Mouse (Mus musculus): ENCODE data around the gene Rbbp4.

Rbbp4 gene

DNA sequence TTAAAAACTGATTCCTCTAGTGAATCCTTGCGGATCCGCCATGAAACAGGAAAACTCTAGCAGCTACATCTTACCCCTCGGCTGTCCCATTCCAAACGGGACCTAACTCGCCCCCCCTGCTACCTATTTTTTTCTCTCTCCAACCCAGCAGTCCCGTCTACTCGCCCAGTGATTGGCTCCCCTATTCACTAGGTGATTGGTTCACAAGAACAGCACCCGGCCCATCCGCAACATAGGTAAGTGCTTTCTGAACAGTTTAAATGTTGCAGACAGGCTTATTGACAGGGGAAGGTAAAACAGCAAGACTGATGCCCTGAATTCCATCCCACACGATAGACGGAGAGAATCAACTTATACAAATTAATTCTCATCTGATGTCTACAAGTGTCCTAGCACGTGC lies 18.0 kb upstream of the Rbbp4 start:
- DNase-seq (ENCODE audit: extremely low read depth, low read depth) = no peak

DNA sequence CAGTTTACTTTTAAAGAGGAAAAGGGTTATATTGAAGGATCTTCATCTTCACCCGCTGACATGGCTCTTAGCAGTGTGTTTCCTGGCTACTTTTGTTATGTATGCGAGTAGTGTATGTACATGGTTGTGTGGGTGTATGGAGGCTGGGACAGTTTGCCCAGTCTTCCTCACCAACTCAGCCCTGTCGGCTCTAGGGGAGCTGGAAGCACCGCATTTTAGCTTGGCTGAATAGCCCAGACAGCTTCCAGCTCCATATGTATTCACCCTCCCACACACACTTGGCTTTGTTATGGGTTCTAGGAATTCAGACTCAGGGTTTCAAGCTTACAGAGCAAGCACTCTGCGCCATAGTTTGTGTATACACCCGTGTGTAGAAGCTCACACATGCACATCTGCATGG lies 15.9 kb upstream of the Rbbp4 start:
- no peak for DNase-seq (ENCODE audit: extremely low read depth, low read depth)

DNA sequence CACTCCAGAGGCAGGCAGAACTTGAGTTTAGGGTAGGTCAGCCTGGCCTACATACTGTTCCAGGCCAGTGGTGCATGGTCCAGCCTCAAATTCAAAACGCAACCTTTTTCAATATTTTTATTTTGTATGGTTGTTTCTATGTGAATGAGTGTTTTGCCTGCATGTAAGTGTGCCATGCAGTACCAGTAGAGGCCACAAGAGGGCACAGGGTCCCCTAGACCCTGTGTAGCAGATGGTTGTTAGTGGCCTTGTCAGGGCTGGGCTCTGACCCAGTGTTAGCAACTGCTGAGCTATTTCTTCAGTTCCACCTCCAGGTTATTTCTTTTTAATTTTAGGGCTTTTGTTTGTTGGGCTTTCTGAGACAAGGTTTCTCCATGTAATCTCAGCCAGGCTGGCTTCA lies 15.5 kb upstream of the Rbbp4 start:
- DNase-seq (ENCODE audit: extremely low read depth, low read depth) = peak; percentile 55

DNA sequence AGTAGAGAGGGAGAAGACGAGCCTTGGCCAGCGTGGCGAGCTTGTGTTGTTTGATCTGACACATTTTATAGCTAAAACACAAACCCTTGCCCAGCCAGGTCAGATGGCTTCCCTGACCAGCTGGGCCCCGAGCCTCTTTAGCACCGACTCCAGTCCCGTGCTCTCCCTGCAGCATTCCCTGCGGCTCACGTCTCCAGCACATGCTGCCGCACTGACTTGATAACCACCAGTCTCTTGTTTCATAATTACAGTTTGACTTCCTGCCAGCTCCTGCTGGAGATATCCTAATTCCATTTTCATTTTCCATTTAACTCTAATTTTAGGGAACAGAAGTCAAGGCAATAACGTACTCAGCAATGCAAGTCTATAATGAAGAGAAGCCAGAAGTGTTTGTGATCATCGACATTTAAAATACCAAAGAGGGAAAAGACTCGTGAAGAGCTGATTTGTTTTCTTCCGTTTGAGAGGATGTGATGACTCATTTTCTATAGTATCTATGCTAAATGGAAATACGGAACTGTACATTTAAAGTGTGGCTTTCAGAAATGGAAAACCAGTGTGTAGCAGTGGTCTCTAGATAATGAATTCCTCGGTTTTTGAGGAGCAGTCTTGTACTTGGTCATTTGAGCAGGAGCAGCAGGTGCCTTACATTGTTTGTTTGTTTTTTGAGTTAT lies 11.4 kb upstream of the Rbbp4 start:
- peak; percentile 43 for DNase-seq (ENCODE audit: extremely low read depth, low read depth)

DNA sequence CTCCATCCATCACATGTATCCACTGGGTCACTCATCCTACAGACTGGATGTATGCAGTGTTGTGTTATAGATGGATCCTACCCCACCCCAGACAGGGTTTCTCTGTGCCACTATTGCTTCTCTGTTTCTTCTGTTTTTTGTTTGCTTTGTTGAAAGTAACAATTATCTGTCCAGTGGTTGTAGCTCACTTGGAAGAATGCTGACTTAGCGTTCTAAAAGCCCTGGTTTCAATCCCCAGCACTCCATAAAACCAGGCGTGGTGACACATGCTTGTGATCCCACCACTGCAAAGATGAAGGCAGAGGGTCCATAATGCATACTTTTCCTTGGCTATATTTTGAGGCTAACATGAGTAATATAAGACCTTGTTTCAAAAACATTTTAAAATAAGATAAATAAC lies 7.5 kb upstream of the Rbbp4 start:
- DNase-seq (ENCODE audit: extremely low read depth, low read depth) = no peak

DNA sequence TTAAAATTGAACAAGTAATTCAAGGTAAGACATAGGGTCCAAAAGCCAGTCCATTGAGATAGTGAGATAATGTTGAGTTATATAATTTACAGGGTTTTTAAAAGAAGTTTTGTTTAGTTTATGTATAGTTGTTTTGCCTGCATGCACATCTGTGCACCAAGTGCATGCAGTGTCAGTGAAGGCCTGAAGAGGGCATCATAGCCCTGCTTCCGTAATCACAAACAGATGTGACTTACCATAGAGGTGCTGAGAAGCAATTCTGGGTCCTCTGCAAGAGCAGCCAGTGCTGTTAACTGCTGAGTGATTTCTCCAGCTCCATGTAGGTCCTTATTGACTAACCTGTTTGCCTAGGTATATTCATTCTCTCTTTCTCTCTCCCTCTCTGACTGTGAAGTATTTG lies 6.7 kb upstream of the Rbbp4 start:
- DNase-seq (ENCODE audit: extremely low read depth, low read depth) = peak; percentile 12

DNA sequence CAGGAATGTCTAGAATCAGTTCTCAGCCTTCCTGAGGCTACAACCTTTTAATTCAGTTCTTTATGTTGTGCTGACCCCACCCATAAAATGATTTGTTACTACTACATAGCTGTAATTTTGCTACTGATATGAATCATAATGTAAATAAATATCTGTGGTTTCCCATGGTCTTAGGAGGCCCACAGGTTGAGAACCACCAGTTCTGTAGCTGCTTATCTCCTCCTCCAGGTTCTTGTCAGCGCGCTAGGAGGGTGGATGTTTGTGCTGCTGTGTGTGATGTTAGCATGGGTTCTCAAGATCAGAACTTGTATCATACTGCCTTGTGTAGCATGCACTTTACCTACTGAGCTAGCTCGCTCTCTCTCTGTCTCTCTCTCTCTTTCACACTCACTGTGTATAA lies 4.6 kb upstream of the Rbbp4 start:
- DNase-seq (ENCODE audit: extremely low read depth, low read depth) = peak; percentile 29

DNA sequence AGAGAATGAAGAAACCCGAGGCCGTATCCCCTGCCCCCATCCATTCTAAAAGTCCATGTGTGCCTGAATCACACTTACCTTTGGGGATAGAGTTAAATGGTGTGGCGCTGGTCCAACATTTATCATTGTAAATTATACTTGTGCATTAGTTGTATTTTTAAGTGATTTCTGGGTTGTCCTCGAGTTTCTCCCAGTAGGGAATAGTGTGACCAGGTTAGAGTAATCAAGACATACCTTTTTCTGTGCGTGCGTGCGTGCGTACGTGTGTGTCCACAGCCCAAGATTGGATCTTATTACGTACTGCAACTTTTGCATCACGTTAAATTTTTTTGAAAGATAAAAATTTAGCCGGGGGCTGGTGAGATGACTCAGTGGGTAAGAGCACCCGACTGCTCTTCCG lies 1.1 kb upstream of the Rbbp4 start:
- DNase-seq (ENCODE audit: extremely low read depth, low read depth) = peak; percentile 13

DNA sequence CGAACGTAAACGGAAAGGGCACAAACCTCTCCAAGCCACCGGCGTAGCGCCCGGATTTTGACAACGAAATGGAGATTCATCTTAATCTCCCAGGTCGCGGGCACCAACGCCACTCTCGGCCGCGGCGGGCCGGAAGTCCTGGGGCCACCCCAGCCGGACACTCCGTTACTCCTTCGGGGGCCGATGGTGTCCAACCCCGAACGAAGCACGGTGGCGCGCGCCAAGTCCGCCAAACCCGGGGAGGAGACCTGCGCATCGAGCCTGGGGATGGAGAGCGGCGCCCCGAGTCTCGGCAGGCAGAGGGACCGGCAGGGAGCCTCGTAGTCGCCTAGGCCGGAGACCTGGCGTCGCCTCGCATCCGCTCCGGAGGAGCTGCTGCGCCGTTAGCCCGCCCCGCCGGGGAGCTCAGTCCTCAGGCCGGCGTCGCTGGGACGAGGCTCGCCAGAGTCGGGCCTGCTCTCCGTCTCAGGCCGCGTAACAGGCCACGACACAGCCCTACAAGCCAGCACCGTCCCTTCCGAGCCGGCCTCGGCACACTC lies 424 bp downstream of the Rbbp4 start:
- peak; percentile 13 for DNase-seq (ENCODE audit: extremely low read depth, low read depth)

DNA sequence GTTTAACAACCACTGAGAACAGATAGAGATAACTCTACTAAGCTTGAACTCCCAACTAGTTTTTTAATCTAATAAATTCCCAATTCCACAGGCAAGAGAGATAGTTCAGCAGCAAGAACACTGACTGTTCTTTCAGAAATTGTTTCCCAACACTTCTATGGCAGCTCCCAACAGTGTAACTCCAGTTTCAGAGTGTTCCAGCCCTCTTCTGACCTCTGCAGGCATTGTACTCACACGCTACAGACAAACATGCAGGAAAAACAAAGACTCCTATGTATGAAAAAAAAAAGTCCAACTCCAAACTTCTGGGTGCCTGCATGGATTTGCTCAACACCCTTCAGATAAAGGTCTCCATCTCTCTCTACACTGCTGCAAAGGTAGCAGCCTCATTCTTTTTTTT lies 2.3 kb downstream of the Rbbp4 start:
- no peak for DNase-seq (ENCODE audit: extremely low read depth, low read depth)

DNA sequence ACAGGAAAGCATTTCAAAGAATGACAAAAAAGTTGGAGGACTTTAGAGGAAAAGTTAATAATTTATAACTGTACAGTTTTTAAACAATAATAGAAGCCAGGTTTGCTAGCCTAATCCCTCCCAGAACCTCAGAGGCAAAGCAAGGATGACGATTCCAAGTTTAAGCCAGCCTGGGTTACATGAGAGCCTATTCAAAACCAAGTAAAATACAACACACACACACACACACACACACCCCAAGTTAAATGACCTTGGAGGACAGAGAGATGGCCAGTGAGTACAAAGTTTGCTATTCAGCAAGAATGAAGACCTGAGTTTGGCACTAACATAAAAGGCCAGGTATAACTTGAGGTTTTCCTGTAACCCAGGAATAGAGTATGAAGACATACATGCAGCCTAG lies 9.0 kb downstream of the Rbbp4 start:
- DNase-seq (ENCODE audit: extremely low read depth, low read depth) = no peak

DNA sequence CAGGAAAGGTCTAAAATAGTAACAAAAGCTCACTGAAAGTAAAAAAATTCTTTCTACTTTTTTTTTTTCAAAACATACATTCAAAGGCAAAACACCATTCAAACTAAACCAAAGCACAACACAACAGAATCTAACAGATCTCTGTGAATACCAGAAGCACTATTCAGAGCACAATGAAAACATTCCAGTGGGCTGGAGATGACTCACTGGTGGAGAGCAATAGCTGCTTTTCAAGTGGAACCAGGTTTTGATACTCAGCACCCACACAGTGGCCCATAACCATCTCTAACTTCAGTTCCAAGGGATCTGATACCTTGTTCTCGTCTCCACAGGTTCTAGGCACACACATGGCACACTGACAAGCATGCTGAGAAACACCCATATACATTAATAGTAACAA lies 10.4 kb downstream of the Rbbp4 start:
- no peak for DNase-seq (ENCODE audit: extremely low read depth, low read depth)

DNA sequence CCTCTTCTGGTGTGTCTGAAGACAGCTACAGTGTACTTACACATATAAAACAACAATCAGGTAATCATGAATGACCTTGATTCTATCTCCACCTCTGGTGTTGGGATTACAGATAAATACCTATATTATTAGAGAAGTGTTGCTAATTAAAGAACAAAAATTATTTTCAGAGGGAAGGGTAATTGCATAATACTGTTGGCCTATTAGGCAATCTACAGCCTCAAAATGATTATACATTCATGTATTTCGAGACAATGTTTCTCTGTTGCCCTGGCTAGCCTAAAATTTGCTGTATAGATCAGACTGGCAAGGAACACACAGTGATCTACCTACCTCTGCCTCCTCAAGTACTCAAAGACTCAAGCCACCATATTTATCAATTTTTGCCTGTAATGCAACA lies 11.7 kb downstream of the Rbbp4 start:
- DNase-seq (ENCODE audit: extremely low read depth, low read depth) = no peak

DNA sequence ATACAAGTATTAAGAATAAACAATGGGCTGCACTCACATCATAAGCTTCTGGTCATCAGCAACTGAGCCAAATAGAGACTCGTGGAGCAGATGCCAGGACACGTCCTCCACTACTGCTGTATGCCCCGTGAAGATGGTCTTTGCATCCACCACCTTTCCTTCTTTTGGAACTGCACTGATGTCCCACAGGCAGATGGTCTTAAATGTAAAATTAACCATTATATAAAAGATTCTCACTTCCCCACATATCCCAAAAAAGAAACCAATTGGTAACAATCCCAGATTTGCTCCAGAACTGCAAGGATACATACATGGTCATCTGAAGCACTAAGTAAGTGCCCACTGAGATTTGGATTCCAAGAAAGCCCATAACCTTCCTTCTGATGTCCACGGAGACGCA lies 13.1 kb downstream of the Rbbp4 start:
- DNase-seq (ENCODE audit: extremely low read depth, low read depth) = no peak

DNA sequence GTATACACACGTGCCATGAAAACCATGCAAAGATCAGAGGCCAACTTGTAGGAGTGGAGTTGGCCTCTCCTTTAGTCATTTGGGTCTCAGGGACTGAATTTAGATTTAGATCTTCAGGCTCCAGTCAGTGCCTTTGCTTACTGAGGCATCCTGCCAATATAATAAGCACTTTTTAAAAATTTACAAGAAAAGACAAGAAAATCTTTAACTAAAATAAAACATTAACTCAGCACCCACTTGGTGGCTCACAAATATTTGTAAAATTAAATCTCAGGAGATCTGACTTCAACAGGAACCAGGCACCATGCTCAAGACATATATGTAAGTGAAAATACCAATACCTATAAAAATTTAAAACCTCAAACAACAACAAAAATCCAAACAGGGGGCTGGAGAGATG lies 14.3 kb downstream of the Rbbp4 start:
- DNase-seq (ENCODE audit: extremely low read depth, low read depth) = no peak

DNA sequence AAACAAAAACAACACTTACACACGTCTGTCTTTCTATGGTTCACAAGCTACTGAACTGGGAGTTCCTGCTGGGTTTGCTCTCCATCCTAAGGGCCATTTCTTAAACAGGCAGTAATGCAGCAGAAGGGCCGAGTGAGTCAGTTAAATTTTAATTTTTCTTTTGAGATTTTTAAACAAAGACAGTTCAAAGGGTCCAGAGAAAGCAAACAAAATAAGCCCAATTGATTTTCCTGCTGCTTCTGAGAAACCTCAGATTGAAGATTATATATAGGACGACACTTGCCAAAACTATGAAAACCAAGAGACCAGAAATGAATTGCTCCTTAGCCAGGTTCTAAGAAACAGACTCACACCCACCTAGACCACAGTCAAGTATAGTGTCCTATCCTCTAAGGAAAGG lies 21.3 kb downstream of the Rbbp4 start:
- no peak for DNase-seq (ENCODE audit: extremely low read depth, low read depth)

DNA sequence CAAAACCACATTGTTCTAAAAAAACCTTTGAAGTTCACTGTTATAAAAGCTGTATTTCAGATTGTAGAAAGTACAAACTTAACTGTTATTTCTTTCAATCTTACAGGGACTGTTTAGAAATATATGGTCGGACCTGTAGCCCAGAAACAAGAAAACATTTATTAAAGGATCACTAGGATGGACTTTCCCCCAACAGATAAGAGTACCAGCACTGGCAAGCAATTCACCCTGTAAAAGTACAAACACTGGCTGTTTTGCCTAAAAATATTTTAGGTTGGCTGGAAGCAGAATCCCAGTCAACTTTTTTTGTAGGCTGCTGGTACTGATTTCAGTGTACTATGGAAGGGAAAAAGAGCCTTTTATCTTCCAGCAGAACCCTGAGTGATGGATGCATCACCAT lies 27.2 kb downstream of the Rbbp4 start:
- no peak for DNase-seq (ENCODE audit: extremely low read depth, low read depth)

DNA sequence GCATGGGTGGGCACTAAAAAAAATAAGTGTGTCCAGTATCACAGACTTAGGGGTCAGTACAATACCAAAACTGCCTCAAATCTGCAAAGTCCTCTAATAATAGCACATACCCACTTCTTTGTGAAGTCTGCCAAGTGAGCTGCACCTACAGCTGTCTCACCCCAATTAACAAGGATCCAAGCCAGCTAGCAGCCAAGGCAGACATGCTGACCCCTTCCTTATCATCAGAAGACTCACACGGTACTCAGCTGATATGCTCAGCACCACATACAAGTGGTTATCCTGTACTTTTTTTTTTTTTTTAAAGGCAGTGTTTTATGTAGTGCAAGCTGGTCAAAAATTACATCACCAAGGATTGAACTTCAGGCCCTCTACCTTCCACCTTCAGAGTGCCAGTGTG lies 30.9 kb downstream of the Rbbp4 start:
- peak; percentile 14 for DNase-seq (ENCODE audit: extremely low read depth, low read depth)

DNA sequence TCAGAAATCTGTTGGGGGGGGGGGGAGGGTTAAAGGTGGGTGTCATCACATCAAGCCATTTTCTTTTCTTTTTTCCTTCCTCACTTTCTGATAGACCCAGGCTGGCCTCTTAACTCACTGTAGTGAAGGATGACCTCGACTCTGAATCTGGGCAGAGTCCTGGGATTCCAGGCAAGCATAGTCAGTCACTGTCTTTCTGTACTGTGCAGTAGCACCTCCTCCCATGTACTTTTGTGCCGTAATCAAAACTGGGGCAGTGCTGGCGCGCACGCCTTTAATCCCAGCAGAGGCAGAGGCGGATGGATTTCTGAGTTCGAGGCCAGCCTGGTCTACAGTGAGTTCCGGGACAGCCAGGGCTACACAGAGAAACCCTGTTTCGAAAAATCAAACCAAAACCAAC lies 31.4 kb downstream of the Rbbp4 start:
- DNase-seq (ENCODE audit: extremely low read depth, low read depth) = no peak

DNA sequence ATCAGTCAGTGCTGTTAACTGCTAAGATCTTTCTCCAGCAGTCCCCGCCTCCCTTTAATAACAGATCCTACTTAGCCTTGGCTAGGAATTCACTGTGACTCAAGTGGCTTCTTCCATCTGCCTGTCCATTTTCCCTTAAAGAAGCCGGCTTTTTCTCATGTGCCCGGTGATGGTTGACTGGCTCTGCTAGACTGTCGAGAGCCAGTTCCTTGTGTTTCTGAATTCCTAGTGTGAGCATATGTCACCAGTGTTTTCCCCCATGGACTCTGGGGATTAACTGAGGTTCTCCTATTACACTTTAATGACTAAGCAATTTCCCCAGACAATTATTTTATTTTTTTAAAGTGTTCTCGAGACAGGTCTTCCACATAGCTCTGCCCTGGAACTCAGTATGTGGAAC lies 31.8 kb downstream of the Rbbp4 start:
- no peak for DNase-seq (ENCODE audit: extremely low read depth, low read depth)

DNA sequence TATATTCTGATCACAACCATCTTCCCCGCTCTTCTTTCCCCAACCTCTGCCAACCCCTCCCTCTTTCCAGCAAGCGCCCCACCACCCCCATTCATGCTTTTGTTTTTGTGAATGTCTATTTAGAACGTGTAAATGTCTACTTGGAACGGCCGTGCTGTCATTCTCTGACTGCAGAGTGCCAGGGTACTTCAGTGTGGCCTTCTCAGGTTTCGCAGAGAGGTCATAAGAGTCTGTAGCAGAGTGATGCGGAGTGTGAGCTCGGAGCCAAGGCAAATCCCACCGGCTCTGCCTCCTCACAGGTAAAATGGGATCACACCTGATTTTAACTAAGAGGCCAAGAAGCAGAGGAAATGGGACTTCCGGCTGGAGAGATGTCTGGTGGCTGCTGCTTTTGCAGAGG lies 36.0 kb downstream of the Rbbp4 start:
- no peak for DNase-seq (ENCODE audit: extremely low read depth, low read depth)

DNA sequence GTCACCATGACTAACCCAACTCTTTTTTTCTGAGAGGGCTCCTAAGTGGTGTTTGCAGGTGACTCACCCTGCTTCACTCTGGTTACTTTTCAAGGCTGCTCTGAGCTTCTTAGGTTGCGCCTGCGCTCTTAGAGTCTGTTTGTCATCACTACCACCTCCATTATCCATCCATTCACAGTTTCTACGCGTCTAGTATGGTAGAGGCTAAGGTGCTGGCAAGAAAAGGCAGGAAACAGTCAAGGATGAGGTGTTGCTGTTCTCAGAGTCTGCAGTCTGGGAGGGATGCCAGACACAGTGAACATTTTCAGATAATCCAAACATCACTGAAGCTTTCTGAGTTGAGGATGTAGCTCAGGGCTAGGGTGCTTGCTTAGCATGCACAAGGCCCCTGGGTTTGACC lies 37.4 kb downstream of the Rbbp4 start:
- no peak for DNase-seq (ENCODE audit: extremely low read depth, low read depth)

DNA sequence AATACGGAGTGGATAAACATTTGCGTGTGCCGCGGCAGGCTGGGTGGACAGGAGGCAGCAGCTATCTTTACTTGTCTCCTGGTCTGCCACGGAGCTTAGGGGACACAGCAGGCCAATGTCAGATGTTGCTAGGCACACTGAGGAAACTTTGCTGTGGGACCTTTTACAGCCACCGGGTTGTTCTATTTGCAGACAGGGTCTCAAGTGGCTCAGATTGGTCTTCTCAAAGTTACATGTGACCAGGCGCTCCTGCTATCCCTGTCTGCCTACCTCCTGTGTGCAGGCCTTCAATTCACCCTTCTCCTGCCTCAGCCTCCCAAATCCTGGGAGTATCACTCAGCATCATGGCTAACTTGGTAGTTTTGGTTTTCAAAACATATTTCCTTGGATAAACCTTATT lies 39.1 kb downstream of the Rbbp4 start:
- DNase-seq (ENCODE audit: extremely low read depth, low read depth) = no peak

DNA sequence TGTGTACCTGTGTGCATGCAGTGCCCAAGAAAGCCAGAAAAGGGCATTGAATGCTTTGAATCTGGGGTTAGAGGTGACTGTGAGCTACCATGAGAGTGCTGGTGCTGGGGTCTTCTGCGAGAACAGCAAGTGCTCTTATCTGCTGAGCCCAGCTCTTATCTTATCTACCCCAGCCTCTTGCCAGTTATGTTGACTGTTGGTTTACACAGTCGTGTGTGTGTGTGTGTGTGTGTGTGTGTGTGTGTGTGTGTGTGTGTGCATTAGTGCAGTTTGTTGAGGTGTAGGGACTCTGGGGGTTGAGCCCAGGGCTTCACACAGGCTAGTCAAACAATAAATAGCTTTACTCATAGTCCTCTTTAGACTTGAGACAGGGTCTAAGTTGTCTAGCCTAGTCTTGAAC lies 40.0 kb downstream of the Rbbp4 start:
- no peak for DNase-seq (ENCODE audit: extremely low read depth, low read depth)

Data from MEL-GATA-1-ER (cell line).